Mouse (Mus musculus): ENCODE data around the gene Armh1. TPM values are rescaled to one million over a fixed set of nuclear protein-coding genes. Genes with fewer than 3 reads are reported as not detected.

Armh1 gene
- polyA plus RNA-seq, 1 experiment: 0.52 TPM

DNA sequence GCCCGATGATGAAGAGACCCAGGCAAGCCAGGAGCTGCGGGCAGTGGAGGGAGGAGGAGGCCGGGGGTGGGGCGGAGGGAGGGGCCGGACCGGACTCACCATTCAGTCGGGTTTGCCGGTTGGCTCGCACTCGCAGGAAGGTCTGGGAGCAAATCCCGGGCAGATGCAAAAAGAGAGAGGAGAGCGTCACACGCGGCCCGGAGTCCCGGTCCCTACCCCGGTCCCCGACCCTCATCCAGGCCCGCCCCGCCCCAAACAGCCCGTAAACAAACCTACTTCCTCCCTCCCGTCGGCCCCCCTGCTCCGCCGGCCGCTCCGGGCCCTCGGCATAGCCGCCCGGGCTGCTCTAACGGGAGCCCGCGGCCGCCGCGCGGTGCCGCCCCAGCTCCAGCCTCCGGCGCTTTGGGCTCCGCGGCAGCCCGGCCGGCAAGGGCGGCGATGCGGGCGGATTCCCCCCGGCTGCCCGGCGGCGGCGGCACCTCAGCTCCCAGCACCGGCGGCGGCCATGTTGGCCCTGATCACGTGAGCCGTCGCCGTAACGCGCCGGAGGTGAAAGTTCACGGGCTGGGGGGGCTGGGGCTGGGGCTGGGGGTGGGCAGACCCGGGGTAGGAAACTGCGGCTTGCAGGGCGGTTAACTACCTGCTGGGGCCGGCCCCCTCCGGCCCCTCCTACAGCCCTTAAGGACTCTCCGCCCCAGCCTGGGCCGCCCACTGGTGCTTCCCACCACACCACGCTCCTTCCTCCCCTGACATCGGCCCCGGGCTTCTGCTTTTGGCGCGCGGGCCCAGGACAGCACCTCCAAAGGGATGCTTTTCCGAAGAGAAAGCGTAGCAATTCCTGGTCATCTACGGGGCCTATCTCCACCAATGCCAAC lies 37.2 kb upstream of the Armh1 start:
- peak overlapping the region; percentile 68 for H3K27ac ChIP-seq (ENCODE audit: insufficient read depth, low read length)
- peaks cover 6% of the 10 kb centered on the region for H3K4me1 ChIP-seq (ENCODE audit: control insufficient read depth, insufficient read depth, low read length)
- H3K27me3 ChIP-seq (ENCODE audit: control insufficient read depth, insufficient read depth, low read length, poor library complexity, severe bottlenecking): no peaks in the 10 kb centered on the region
- H3K9me3 ChIP-seq (replicated peaks; ENCODE audit: control insufficient read depth, insufficient read depth, low read length, poor library complexity, severe bottlenecking): no peaks in the 10 kb centered on the region
- H3K4me3 ChIP-seq (ENCODE audit: low read depth, low read length): peak overlapping the region; percentile 89
- H3K36me3 ChIP-seq (ENCODE audit: control insufficient read depth, insufficient read depth, low read length, poor library complexity, severe bottlenecking): peaks cover 40% of the 10 kb centered on the region
- H3K9ac ChIP-seq (ENCODE audit: low read depth, poor library complexity, severe bottlenecking): peak overlapping the region; percentile 95
- TF ChIP-seq EP300 (IDR thresholded peaks at IDR 0.05; ENCODE audit: insufficient read depth, low read depth, low read length) (no peak), CTCF (IDR thresholded peaks at IDR 0.05; ENCODE audit: low read depth, low read length) (no peak), POLR2A (IDR thresholded peaks at IDR 0.05; ENCODE audit: insufficient read depth, low read length) (no peak)

DNA sequence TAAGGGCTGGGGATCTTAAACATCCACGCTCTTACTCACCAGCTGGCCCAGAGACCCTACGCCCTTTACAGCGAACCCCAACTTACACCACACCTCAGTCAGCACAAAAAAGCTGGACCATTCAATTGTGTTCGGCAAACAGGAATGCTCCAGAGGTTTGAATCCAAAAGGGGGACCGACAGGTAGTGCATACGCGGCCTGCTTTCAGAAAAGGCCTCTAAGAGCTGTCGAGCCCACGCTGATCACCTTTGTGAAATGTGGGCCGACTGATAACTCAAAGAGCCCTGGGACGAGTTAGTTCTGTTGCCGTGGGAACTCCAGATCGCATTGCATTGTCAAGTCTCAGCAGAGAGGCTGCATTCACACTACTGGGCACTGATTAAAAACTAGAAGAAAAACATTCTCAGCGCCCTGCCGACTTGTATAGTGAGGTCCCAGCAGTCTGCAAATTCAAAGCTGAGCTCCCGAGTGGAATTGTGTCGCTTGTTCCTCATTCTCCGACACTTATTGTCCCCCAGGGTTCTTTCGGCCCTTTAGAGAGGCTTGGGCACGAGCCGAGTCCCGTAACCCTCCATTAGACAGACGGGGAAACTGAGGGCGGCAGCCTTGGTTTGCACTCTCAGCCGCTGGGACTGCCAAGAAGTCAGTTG lies 36.5 kb upstream of the Armh1 start:
- peak overlapping the region; percentile 81 for H3K4me3 ChIP-seq (ENCODE audit: low read depth, low read length)
- H3K9ac ChIP-seq (ENCODE audit: low read depth, poor library complexity, severe bottlenecking): peak overlapping the region; percentile 95
- H3K36me3 ChIP-seq (ENCODE audit: control insufficient read depth, insufficient read depth, low read length, poor library complexity, severe bottlenecking): peaks cover 42% of the 10 kb centered on the region
- H3K9me3 ChIP-seq (replicated peaks; ENCODE audit: control insufficient read depth, insufficient read depth, low read length, poor library complexity, severe bottlenecking): no peaks in the 10 kb centered on the region
- TF ChIP-seq CTCF (IDR thresholded peaks at IDR 0.05; ENCODE audit: low read depth, low read length): no peak
- no peak for TF ChIP-seq POLR2A (IDR thresholded peaks at IDR 0.05; ENCODE audit: insufficient read depth, low read length)
- no peak for TF ChIP-seq EP300 (IDR thresholded peaks at IDR 0.05; ENCODE audit: insufficient read depth, low read depth, low read length)
- peak overlapping the region; percentile 30; the same call in 1 of the 2 replicates for H3K27ac ChIP-seq (ENCODE audit: insufficient read depth, low read length)
- peaks cover 10% of the 10 kb centered on the region for H3K4me1 ChIP-seq (ENCODE audit: control insufficient read depth, insufficient read depth, low read length)
- no peaks in the 10 kb centered on the region for H3K27me3 ChIP-seq (ENCODE audit: control insufficient read depth, insufficient read depth, low read length, poor library complexity, severe bottlenecking)

DNA sequence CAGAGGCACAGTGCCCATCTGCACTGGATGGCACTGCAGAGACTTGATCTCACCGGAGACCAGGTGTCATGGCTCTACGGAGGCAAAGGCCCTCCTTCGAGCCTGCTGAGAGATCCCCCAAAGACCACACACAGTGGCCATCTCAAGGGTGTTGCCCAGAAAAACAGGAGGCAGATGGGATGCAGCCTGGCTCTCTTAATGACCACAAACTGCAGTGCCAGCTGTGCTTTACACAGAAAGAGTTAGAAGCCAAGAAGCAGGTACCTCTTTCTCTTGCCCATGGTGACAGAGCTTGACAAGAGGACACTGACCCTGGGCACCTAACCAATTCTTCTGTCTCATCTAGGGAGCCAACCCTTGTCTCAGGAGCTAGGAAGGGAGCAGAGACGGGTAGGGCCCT lies 32.4 kb upstream of the Armh1 start:
- Histone ChIP-seq H3K27me3 (ENCODE audit: control insufficient read depth, insufficient read depth, low read length, poor library complexity, severe bottlenecking) (no peaks in the 10 kb centered on the region), H3K4me3 (ENCODE audit: low read depth, low read length) (no peak overlapping the region), H3K4me1 (ENCODE audit: control insufficient read depth, insufficient read depth, low read length) (peaks cover 10% of the 10 kb centered on the region), H3K9me3 (replicated peaks; ENCODE audit: control insufficient read depth, insufficient read depth, low read length, poor library complexity, severe bottlenecking) (no peaks in the 10 kb centered on the region), H3K27ac (ENCODE audit: insufficient read depth, low read length) (no peak overlapping the region), H3K9ac (ENCODE audit: low read depth, poor library complexity, severe bottlenecking) (no peak overlapping the region), H3K36me3 (ENCODE audit: control insufficient read depth, insufficient read depth, low read length, poor library complexity, severe bottlenecking) (peaks cover 66% of the 10 kb centered on the region)
- TF ChIP-seq EP300 (IDR thresholded peaks at IDR 0.05; ENCODE audit: insufficient read depth, low read depth, low read length) (no peak), POLR2A (IDR thresholded peaks at IDR 0.05; ENCODE audit: insufficient read depth, low read length) (no peak)

DNA sequence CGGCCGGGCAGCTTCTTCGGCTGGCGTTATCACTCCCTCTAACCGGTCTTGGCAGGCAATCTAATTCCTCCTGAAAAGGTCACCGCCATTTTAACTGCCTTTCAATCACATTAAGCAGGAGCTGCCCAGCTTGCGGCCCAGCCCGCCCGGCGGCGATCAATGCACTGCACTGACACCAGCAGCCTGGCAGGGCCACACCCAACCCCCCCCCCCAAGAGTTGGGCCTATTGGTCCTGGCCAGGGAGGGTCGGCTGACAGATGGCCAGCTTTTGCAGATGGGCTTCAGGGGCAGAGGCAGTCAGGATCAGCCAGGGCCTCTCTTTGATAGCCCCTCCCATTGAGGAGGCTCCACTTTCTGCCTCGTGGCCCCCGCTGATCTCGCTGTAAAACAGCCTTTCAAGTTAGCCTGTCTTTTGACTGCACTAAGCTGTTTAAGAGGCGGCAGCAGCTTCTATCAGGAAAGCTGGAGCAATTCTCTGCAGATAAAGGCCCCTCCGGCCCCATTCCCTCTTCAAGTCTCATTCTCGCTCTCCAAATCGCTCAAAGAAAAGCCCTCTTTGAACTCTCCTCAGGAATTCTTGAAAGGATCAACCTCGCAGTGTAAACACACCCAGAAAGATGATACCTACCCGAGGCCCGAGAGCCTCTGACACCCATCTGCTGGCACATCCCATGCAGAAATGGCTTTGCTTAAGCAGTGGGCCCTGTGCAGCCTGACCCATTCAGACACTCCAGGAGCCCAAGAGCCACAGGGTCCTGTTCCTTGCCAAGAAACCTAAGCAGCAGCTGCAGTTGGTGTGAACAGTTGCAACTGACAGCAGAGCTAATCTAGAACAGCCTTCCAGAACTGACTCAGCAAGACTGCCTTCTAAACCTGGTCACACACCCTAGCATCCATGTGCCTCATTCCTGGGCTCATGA lies 31.6 kb upstream of the Armh1 start:
- Histone ChIP-seq H3K9ac (ENCODE audit: low read depth, poor library complexity, severe bottlenecking) (no peak overlapping the region), H3K4me1 (ENCODE audit: control insufficient read depth, insufficient read depth, low read length) (peaks cover 10% of the 10 kb centered on the region), H3K27me3 (ENCODE audit: control insufficient read depth, insufficient read depth, low read length, poor library complexity, severe bottlenecking) (no peaks in the 10 kb centered on the region), H3K36me3 (ENCODE audit: control insufficient read depth, insufficient read depth, low read length, poor library complexity, severe bottlenecking) (peaks cover 70% of the 10 kb centered on the region), H3K27ac (ENCODE audit: insufficient read depth, low read length) (0 out of 2 replicates have a peak overlapping the region, but pooled peaks have one; percentile 16), H3K4me3 (ENCODE audit: low read depth, low read length) (no peak overlapping the region), H3K9me3 (replicated peaks; ENCODE audit: control insufficient read depth, insufficient read depth, low read length, poor library complexity, severe bottlenecking) (no peaks in the 10 kb centered on the region)
- TF ChIP-seq CTCF (IDR thresholded peaks at IDR 0.05; ENCODE audit: low read depth, low read length) (no peak), EP300 (IDR thresholded peaks at IDR 0.05; ENCODE audit: insufficient read depth, low read depth, low read length) (no peak), POLR2A (IDR thresholded peaks at IDR 0.05; ENCODE audit: insufficient read depth, low read length) (no peak)

DNA sequence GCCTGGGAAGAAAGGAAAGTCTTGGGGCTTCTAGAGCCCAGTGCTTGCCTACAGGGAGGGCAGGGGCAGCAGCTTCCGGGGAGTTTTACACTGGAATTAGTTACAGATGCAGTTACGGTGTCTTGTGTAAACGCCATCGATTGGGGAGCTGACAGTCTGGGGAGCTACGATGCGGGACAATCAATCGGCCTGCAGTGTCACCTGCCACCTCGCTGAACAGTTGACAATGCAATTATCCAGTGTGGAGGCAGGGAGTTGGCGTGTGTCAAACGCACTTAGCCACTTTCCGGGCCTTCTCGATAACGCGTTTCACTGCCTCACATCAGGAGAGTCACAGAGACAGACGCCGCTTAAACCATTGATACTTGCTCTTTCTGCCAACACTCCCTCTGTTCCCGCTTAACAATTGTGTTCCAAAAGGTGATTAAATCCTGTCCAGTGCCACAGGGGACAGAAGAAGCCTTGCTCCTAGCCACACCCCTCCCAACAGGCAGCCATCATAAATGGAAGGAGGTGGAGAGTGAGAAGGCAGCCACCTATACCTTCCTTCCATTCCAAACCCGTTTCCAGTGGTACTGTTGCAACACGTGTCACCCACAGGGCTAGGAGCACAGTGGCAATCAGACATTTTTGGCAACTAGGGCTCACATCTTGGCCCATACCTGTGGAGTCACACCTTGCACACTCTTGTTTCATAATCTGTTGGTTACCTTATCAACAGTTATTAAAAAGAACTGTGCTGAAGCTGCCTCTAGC lies 29.3 kb upstream of the Armh1 start:
- no peak overlapping the region for H3K27ac ChIP-seq (ENCODE audit: insufficient read depth, low read length)
- no peak for TF ChIP-seq POLR2A (IDR thresholded peaks at IDR 0.05; ENCODE audit: insufficient read depth, low read length)
- no peak for TF ChIP-seq EP300 (IDR thresholded peaks at IDR 0.05; ENCODE audit: insufficient read depth, low read depth, low read length)
- TF ChIP-seq CTCF (IDR thresholded peaks at IDR 0.05; ENCODE audit: low read depth, low read length): no peak
- no peaks in the 10 kb centered on the region for H3K9me3 ChIP-seq (replicated peaks; ENCODE audit: control insufficient read depth, insufficient read depth, low read length, poor library complexity, severe bottlenecking)
- no peak overlapping the region for H3K9ac ChIP-seq (ENCODE audit: low read depth, poor library complexity, severe bottlenecking)
- H3K27me3 ChIP-seq (ENCODE audit: control insufficient read depth, insufficient read depth, low read length, poor library complexity, severe bottlenecking): no peaks in the 10 kb centered on the region
- peaks cover 10% of the 10 kb centered on the region for H3K4me1 ChIP-seq (ENCODE audit: control insufficient read depth, insufficient read depth, low read length)
- no peak overlapping the region for H3K4me3 ChIP-seq (ENCODE audit: low read depth, low read length)
- H3K36me3 ChIP-seq (ENCODE audit: control insufficient read depth, insufficient read depth, low read length, poor library complexity, severe bottlenecking): peaks cover 71% of the 10 kb centered on the region

All from ES-Bruce4 (cell line).